Mouse (Mus musculus): ENCODE results near the gene Rmdn3.
A peak's percentile ranks its signal among the peaks of the same experiment; 100 is the strongest.

DNA sequence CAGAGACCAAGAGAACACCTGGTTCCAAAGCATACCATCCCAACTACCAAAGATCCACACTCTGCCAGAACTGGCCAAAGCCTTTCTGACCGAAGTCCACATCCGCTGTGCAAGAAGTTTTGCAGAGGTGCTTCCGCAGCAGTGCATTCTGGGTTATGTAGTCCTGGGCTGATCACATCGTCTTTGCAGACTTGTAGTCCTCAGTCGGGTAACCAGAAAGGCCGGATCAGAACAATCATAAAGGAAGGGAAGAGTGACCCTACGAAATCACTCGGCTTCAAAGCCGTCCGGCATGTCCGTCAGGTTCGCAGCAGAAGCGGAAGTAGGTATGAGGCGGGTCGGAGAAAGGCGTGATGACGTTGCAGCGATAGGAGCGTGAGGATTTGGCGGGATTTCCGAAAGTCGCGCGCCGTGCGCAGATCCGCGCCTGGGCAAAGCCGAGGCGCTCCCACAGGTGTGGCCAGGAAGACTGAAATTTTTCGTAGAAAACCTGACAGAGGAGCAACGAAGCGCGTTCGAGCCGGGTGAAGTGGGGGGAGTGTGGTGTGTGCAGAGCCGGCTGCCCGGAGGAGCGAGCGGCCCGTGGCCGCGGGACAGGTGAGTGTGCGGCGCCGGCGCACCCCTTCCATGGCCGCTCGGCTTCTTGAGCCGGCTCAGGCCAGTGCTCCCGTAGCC is 44.3 kb downstream of the Rmdn3 start, which contains the start of gene Rad51:
- TF ChIP-seq CTCF (IDR thresholded peaks at IDR 0.05; ENCODE audit: control insufficient read depth, insufficient read depth, insufficient replicate concordance, low read depth, low read length): no peak
- peak; percentile 56 for TF ChIP-seq POLR2A (IDR thresholded peaks at IDR 0.05; ENCODE audit: control insufficient read depth, low read depth, low read length)
